Mouse (Mus musculus): ENCODE data around the gene Phactr3.

DNA sequence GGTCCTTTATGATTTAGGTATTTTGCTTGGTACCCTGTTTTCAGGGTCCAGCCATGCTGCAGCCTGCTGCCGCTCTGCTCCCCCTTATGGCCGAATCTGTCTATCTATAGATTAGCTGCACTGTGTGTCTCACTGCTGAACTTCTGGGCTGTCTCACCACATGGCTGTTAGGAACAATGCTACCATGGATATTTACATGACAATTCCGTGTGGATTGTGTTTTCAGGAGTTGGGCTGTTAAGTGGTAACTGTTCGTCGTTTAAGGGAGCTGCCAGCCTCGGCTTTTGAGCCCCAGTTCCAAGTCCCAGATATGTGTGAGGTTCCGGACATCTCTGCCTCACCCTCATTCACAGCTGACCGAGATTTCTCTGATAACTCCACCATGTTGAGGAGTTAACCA, 122.1 kb downstream of the Phactr3 start:
- TF ChIP-seq MAFK (IDR thresholded peaks at IDR 0.05; ENCODE audit: insufficient read depth, low read depth, low read length) (no peak), ZC3H11A (IDR thresholded peaks at IDR 0.05; ENCODE audit: borderline replicate concordance, low read depth, low read length) (no peak), CHD2 (IDR thresholded peaks at IDR 0.05; ENCODE audit: low read depth, low read length) (no peak)

Data from ES-E14 (cell line).